Mouse (Mus musculus): ENCODE measurements around the gene Ice2.

DNA sequence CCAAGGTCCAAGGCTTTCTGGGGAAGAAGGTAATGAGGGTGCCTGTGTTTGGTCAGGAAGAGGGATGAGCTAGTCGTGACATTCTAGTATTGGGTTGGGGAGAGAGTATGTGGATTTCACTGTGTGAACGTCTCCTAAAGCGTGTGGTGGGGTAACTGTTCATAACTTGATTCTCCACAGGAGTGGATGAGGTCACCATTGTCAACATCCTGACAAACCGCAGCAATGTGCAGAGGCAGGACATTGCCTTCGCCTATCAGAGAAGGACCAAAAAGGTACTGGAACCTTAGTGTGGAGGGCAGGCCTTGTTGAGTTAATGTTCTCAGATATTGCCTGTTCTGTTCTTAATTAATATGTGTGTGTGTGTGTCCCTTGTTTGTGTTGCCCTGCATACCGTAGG is 78.2 kb downstream of the Ice2 start:
- TF ChIP-seq POLR2A (IDR thresholded peaks at IDR 0.05; ENCODE audit: insufficient read depth, low read depth, low read length) (no peak), CTCF (IDR thresholded peaks at IDR 0.05; ENCODE audit: insufficient read depth, low read depth, low read length) (no peak)
